Mouse (Mus musculus): ENCODE results near the gene Jak2. TPM values are rescaled to one million over a fixed set of nuclear protein-coding genes. Genes with fewer than 3 reads are reported as not detected.

The Jak2 gene
- total RNA-seq (2014; fragmentation: Nextera tagmentation) (25.3 and 27.9 TPM in 2 replicates), total RNA-seq (2017) (32.6 and 40.6 TPM in 2 replicates)

GRCm38 (mm10) chr19:29251191-29251957, at the start of gene Jak2:
Gene Jak2 (plus strand): TSS chr19:29251828.
- ATAC-seq (replicated peaks; ENCODE audit: poor library complexity, severe bottlenecking) = peak; percentile 80

GRCm38 (mm10) chr19:29203337-29203736, 48.3 kb upstream of the Jak2 start:
- no peak for ATAC-seq (replicated peaks; ENCODE audit: poor library complexity, severe bottlenecking)

DNA sequence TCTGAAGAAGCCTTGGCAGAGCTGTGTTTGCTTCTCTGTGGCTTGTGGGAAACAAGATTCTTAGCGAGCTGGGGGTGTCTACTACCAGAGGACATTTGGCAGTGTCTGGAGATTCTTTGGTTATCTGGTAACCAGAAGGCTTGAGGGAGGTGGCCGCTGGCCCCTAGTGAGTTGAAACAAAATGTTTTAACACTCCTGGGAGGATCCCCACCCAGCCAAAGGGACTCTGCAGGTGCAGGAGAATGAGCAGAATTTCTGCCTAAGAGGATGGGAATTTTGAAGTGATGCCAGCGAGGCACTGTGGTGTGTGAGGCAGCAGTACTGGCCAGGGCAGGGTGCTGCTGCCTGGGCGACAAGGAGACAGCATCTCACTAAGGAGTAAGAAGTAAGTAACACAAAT, 47.0 kb upstream of the Jak2 start:
- ATAC-seq (replicated peaks; ENCODE audit: poor library complexity, severe bottlenecking) = no peak

DNA sequence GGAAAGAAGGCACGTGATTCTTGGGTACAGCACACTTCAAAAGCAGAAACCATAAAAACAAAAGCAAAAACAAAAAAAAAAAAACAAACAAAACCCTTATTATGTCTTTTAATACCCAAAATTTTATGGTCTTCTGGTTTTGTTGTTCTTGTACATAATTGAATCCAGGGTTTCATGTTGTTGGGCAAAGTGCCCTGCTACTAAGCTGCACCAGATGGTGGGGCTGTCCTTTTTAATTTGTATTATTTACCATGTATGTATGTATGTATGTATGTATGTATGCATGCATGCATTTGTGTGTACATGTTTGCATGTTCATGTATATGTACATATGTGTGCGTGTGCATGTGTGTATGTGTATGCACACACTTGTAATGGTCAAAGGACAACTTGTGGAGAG, 46.4 kb upstream of the Jak2 start:
- no peak for ATAC-seq (replicated peaks; ENCODE audit: poor library complexity, severe bottlenecking)

- ATAC-seq (replicated peaks; ENCODE audit: poor library complexity, severe bottlenecking) = peak; percentile 95
Observed at GRCm38 (mm10) chr19:29209898-29210297, 41.7 kb upstream of the Jak2 start.

DNA sequence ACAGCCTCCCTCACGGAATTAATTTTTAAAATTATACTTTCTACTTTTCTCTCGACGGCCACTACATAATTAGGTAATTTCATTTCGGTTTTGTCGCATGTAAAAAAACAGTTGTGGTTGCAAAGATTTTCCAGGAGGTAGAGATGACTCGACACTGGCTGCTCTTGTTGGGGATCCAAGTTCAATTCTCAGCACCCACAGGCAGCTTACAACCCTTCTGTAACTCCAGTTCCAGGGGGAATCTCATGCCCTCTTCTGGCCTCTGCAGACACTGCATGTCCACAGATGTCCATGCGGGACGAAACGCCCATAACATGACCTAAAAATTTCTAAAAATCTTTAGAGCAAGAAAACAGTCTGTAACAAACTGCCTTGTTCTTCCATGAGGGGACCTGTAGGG, 41.3 kb upstream of the Jak2 start:
- peak; percentile 38; the same call in 1 of the 2 replicates for ATAC-seq (replicated peaks; ENCODE audit: poor library complexity, severe bottlenecking)

GRCm38 (mm10) chr19:29215811-29216509, 35.7 kb upstream of the Jak2 start:
- no peak for ATAC-seq (replicated peaks; ENCODE audit: poor library complexity, severe bottlenecking)

DNA sequence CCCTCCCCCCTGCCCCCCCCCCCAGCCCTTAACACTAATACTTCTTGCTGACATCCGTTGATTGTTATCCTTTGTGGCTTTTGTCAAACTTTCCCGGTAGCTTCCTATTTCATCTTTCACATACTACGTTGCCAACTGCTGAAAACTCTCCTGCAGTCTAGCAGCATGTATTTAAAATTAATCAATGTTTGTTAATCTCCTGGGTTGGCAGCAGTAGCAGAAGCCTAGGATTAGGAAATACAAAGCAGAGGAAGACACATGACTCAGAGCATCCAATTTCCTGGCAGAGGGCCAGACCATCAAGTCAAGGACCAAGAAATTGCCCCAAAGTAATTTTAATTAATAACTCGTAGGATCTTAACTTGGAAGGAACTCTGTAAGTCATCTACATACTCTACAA, 29.8 kb upstream of the Jak2 start:
- peak; percentile 72 for ATAC-seq (replicated peaks; ENCODE audit: poor library complexity, severe bottlenecking)

GRCm38 (mm10) chr19:29224968-29225367, 26.7 kb upstream of the Jak2 start:
- ATAC-seq (replicated peaks; ENCODE audit: poor library complexity, severe bottlenecking) = no peak

DNA sequence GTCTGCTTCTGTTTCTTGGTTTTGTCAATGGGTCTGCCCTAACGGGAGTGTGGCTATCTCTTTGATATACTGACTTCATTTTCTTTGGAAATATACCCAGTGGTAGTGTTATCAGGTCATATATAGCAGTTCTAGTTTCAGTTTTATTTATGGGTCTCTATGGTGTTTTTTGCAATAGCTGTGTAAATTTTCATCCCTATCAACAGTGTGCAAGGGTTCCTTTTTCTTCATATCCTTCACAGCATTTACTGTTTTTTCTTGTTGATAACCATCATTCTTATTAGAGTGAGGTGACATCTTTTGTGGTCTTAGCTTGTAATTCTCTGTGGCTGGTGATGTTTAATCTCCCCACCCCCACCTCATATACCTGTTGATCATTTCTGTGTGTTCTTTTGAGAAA, 24.6 kb upstream of the Jak2 start:
- ATAC-seq (replicated peaks; ENCODE audit: poor library complexity, severe bottlenecking) = no peak

DNA sequence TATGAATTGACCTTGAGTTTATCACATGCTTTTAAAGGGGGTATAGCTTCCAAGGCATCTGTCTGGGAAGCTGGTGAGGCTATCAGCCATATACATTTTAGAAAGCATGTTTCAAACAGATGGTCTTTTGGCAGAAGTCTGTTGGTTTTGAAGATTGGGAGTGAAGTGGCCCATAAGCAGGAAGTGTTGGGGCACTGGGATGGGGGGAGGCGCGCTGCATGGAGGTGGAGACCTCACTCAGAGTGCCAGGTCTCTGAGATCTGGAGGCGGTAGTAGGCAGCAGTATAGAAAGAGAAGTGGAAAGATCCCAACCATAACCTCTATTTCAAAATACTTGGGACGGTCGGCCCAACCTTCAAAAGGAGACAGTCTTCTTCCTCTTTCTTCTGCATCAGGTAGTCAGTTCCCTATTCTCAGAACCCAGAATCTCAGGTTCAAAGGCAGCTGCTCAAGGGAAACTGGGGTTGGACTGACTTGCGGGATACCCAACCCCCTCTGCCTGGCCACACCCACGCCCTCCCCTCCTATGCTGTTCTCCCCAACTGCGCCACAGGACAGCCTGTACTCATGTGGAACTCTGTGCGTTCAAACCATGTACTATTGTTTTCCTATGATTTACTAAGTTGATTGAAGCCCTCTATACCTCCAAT, 23.6 kb upstream of the Jak2 start:
- ATAC-seq (replicated peaks; ENCODE audit: poor library complexity, severe bottlenecking) = peak; percentile 98

GRCm38 (mm10) chr19:29228989-29229388, 22.6 kb upstream of the Jak2 start:
- ATAC-seq (replicated peaks; ENCODE audit: poor library complexity, severe bottlenecking) = no peak

- ATAC-seq (replicated peaks; ENCODE audit: poor library complexity, severe bottlenecking) = no peak
Observed at GRCm38 (mm10) chr19:29232738-29233137, 18.9 kb upstream of the Jak2 start.

DNA sequence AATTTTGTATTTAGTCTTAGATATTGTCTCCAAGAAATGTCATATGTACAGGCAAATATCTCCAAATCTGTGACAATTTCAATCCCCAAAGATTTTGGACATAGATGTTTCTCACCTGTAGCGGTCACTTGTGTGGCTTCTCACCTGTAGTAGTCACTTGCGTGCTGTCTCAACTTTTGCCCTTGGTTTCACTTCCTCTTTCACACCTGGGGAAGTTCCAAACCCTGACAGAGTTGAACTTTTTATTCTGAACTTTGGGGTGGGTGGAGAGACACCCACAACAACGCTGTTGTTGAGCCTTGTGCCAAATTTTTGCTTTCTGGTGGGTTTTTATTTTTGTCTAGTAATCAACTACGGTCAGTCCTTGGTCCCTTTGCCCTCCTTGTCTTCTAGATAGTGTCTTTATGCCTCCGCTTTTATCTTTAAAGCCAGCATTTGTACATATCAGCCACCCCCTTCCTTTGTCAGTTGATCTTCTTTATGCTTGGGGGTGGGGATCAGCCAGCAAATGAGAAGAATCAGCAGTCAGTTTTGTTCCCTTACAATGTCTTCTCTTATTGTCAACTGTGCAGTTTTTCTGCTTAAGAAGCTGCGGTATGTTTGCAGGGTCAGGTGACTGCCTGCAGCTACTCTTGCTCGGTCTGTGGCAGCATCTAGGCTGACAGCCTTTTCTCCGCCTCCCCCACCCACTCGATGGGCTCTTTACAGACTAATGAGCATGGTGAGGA, 14.8 kb upstream of the Jak2 start:
- no peak for ATAC-seq (replicated peaks; ENCODE audit: poor library complexity, severe bottlenecking)

GRCm38 (mm10) chr19:29238171-29238570, 13.5 kb upstream of the Jak2 start:
- ATAC-seq (replicated peaks; ENCODE audit: poor library complexity, severe bottlenecking) = no peak

DNA sequence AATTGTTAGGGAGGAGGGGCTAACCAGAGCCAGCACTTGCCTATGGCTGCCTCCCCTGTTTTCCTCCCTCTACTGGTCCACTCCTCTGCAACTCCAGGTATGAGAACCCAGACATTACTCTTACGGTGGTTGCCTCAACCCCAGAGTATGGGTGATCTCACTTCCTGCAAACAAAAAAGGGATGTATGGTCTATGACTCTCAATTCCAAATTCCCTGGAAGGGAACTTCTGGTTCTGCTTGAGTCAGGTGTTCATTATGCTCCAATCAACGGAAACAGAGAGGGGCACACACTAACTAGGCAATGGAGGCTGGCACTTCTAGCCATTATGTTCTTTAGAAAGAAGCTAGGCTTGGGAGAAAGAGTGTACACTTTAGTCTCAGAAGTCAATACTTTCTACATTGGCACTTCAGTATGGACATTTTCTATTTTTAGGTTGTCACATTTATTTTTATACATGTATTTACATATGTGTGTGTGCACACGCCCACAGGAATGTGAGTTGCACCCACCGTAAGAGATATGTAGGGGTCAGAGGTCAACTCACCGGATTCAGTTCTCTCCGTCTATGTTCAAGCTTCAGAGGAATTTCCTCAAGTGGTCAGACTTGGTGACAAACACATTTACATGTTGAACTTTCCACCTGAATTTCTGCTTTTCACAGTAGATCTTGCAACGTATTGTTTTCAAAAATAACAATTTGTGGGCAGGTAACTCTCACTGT, 12.0 kb upstream of the Jak2 start:
- ATAC-seq (replicated peaks; ENCODE audit: poor library complexity, severe bottlenecking) = peak; percentile 54

DNA sequence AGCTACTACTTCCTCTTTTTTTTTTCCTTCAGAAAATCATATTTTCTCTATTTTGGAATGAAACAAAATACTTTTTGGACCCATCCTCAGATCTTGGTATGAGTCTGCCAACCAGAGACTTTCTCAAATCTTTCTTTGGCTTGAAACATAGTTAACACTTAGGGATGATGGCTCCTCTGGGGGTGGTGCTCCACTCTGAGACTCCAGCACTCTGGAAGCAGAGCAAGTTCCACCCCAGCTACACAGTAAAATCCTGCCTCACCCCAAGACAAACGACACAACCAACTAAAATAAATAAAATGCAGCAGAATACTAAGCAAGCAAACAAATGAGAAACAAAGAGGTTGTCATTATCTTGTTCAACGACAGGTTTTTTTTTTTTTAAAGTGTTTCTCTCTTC, 11.0 kb upstream of the Jak2 start:
- ATAC-seq (replicated peaks; ENCODE audit: poor library complexity, severe bottlenecking) = no peak

DNA sequence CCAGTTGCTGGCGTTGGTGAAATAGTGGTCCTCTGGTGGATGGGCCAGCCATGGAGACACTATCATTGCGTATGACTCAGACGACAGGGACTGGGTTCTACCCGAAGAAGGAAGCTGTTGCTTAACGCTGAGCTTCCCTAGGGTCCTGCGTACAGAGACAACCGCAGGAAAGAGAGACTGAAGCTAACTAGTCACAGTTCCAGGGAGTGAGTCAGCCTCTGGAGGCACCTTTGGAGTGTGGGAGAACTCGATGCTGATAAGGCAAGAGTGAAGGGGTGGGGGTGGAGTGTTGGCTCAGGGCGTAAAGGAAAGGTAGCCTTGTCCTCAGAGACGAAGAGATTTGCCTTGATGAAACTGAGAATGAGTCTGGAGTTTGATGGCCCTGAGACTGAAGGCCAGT, 10.0 kb upstream of the Jak2 start:
- peak; percentile 98 for ATAC-seq (replicated peaks; ENCODE audit: poor library complexity, severe bottlenecking)

- no peak for ATAC-seq (replicated peaks; ENCODE audit: poor library complexity, severe bottlenecking)
Observed at GRCm38 (mm10) chr19:29249933-29250332, 1.7 kb upstream of the Jak2 start.
